Mouse (Mus musculus) testis, adult 2 months (tissue): ENCODE results near the gene Il31.

Experiments used
- CTCF ChIP-seq: fragments of 200-500 bp; IDR thresholded peaks from 2 replicates; pipeline ENCODE4 v1.5.1; 2012; ENCODE audit warnings: low read depth, mild to moderate bottlenecking, inconsistent platforms, low read length, moderate library complexity; ENCODE audit not compliant: control insufficient read depth, insufficient read depth, insufficient replicate concordance
- POLR2A ChIP-seq: fragments of 200-500 bp; IDR thresholded peaks from 2 replicates; pipeline ENCODE4 v1.6.1; 2012; ENCODE audit warnings: low read depth, mild to moderate bottlenecking, inconsistent platforms, low read length, moderate library complexity; ENCODE audit not compliant: control insufficient read depth

GRCm38 (mm10) chr5:123436071-123436779, 53.1 kb downstream of the Il31 start:
- TF ChIP-seq CTCF (no peak), POLR2A (no peak)
